Mouse (Mus musculus) stomach, embryonic 14.5 days (tissue): ENCODE data around the gene Lelp1. TPM values are rescaled to one million over a fixed set of nuclear protein-coding genes. Genes with fewer than 3 reads are reported as not detected.

Source experiments
- ATAC-seq: fragments of 200-750 bp; cut with Nextera tagmentation; 2 replicates; pipeline ENCODE4 v1.8.0; 2017; ENCODE audit warnings: low read depth, moderate TSS enrichment; ENCODE audit not compliant: insufficient number of reproducible peaks, insufficient read depth, low FRiP score
- H3K27ac ChIP-seq: fragments of 300-500 bp; sonication (generic); 2 replicates; pipeline ENCODE4 v1.5.1; 2014; ENCODE audit warnings: mild to moderate bottlenecking, low read length, moderate library complexity, mixed read lengths
- H3K27me3 ChIP-seq: fragments of 300-500 bp; sonication (generic); 2 replicates; pipeline ENCODE4 v1.6.1; 2014; ENCODE audit warnings: low read length, control low read depth, mixed read lengths; ENCODE audit not compliant: control insufficient read depth, insufficient read depth
- H3K36me3 ChIP-seq: fragments of 300-500 bp; sonication (generic); 2 replicates; pipeline ENCODE4 v1.6.1; 2014; ENCODE audit warnings: mild to moderate bottlenecking, control low read depth, low read length, moderate library complexity, mixed read lengths; ENCODE audit not compliant: control insufficient read depth, insufficient read depth
- H3K4me1 ChIP-seq: fragments of 300-500 bp; sonication (generic); 2 replicates; pipeline ENCODE4 v1.6.1; 2014; ENCODE audit warnings: low read length, control low read depth, mixed read lengths; ENCODE audit not compliant: control insufficient read depth, insufficient read depth
- H3K4me2 ChIP-seq: fragments of 300-500 bp; sonication (generic); replicated peaks from 2 replicates; pipeline ENCODE4 v1.6.1; 2014; ENCODE audit warnings: low read depth, low read length, control low read depth
- H3K4me3 ChIP-seq: fragments of 300-500 bp; sonication (generic); 2 replicates; pipeline ENCODE4 v1.5.1; 2014; ENCODE audit warnings: low read depth, low read length, control low read depth
- H3K9ac ChIP-seq: fragments of 300-500 bp; sonication (generic); replicated peaks from 2 replicates; pipeline ENCODE4 v1.6.1; 2014; ENCODE audit warnings: low read depth, mild to moderate bottlenecking, control low read depth, low read length, moderate library complexity, mixed read lengths
- H3K9me3 ChIP-seq: fragments of 300-500 bp; sonication (generic); 2 replicates; pipeline ENCODE4 v1.6.1; 2016; ENCODE audit warnings: low read depth, low read length, control low read depth; ENCODE audit not compliant: control insufficient read depth
- WGBS: fragments of 180-500 bp; shearing (Covaris S2); extraction: QIAGEN DNeasy Blood & Tissue Kit; methylation state at CpG from one replicate; pipeline ENCODE4 v1.1.7; 2014; 5-methylcytosine and 5-hydroxymethylcytosine counted together
- polyA plus RNA-seq: library from polyadenylated mRNA; unstranded; fragments of >200 nt; fragmentation: Nextera tagmentation; extraction: Ambion mirVana; gene quantifications from 2 replicates; pipeline ENCODE4 v1.2.1, GENCODE M21; 2014

Lelp1 gene
- polyA plus RNA-seq, 1 experiment from 2014 or later: not detected

GRCm38 (mm10) chr3:92117930-92118329 lies 24.6 kb downstream of the Lelp1 start:
- no peak overlapping the region for H3K9ac ChIP-seq

DNA sequence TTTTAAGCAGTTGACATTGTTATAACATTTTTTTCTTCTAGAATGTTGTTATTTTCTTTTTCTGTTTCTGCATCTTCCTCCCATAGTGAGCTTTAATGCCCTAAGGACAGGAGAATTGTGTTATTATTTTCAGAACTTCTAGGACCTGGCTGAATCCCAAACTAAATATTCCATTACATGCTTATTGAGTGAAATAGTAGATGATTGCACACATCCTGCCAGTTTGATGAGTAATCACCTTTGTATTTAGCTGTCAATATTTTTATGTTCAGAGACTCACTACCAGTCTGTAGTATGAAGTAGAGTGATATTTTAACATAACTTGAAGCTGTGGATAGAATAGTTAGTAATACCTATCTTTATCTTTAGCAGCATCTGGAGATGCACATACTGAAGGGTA lies 31.0 kb downstream of the Lelp1 start:
- Histone ChIP-seq H3K4me2 (no peak overlapping the region), H3K4me3 (no peak overlapping the region), H3K9ac (no peak overlapping the region), H3K4me1 (no peaks in the 10 kb centered on the region), H3K27ac (no peak overlapping the region), H3K27me3 (no peaks in the 10 kb centered on the region), H3K9me3 (no peaks in the 10 kb centered on the region), H3K36me3 (no peaks in the 10 kb centered on the region)
- ATAC-seq: no peak

More at GRCm38 (mm10) chr3:92117930-92118329, 24.6 kb downstream of the Lelp1 start:
- no peaks in the 10 kb centered on the region for H3K4me1 ChIP-seq
- 0 out of 2 replicates have a peak, but pooled peaks have one; percentile 33 for ATAC-seq
- H3K27me3 ChIP-seq: no peaks in the 10 kb centered on the region
- no peak overlapping the region for H3K4me2 ChIP-seq
- WGBS: 34% methylated on average over 3 of the region's 3 CpGs
- no peak overlapping the region for H3K4me3 ChIP-seq
- H3K36me3 ChIP-seq: no peaks in the 10 kb centered on the region
- H3K27ac ChIP-seq: no peak overlapping the region
- no peaks in the 10 kb centered on the region for H3K9me3 ChIP-seq

GRCm38 (mm10) chr3:92110790-92111189 lies 31.8 kb downstream of the Lelp1 start:
- Histone ChIP-seq H3K27me3 (no peaks in the 10 kb centered on the region), H3K9me3 (no peaks in the 10 kb centered on the region), H3K4me3 (no peak overlapping the region), H3K36me3 (no peaks in the 10 kb centered on the region), H3K9ac (no peak overlapping the region), H3K27ac (no peak overlapping the region), H3K4me2 (no peak overlapping the region), H3K4me1 (no peaks in the 10 kb centered on the region)
- no peak for ATAC-seq

DNA sequence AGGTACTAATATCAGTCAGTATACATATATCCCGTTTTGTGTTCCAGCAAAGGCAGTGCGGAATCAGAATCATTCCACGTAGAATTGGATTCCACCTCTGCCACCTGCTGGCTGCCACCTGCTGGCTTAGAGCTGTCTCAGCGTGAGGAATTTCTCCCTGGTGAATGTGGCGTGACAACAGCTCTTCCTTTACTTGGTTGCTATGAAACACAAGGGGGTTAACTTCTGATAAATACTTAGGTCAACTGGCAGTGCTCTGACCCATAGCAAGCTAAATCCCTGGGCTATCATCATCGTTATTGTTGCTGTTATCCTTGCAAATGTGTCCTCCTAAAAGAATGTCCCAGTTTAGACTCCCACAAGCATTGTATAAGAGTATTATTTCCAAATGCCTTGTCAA lies 36.0 kb downstream of the Lelp1 start:
- ATAC-seq: no peak
- Histone ChIP-seq H3K9me3 (no peaks in the 10 kb centered on the region), H3K27ac (no peak overlapping the region), H3K9ac (no peak overlapping the region), H3K4me3 (no peak overlapping the region), H3K4me2 (no peak overlapping the region), H3K4me1 (no peaks in the 10 kb centered on the region), H3K36me3 (no peaks in the 10 kb centered on the region), H3K27me3 (no peaks in the 10 kb centered on the region)
- 8% methylated on average over 6 of the region's 6 CpGs for WGBS

Other genes with a start within 250 kb of the Lelp1 start
- gene Pglyrp3, start 128.2 kb downstream of the Lelp1 start, polyA plus RNA-seq: not detected in 2 replicates
- gene Lor, start 59.6 kb downstream of the Lelp1 start, polyA plus RNA-seq: 1.1 and 1.6 TPM in 2 replicates
- not detected in 2 replicates for gene Prr9, start 18.8 kb downstream of the Lelp1 start, polyA plus RNA-seq
- 5.3 and 7.6 TPM in 2 replicates for gene Sprr2a1, start 73.1 kb upstream of the Lelp1 start, polyA plus RNA-seq
- 258 and 291 TPM in 2 replicates for gene Sprr2a2, start 73.2 kb upstream of the Lelp1 start, polyA plus RNA-seq
- gene Sprr2a3, start 142.7 kb upstream of the Lelp1 start, polyA plus RNA-seq: 19.7 and 23.0 TPM in 2 replicates
- not detected in 2 replicates for gene Sprr2b, start 173.9 kb upstream of the Lelp1 start, polyA plus RNA-seq
- gene Sprr2d, start 196.4 kb upstream of the Lelp1 start, polyA plus RNA-seq: not detected in 2 replicates
- not detected in 2 replicates for gene Sprr2e, start 209.4 kb upstream of the Lelp1 start, polyA plus RNA-seq
- gene Sprr2f, start 222.4 kb upstream of the Lelp1 start, polyA plus RNA-seq: not detected in 2 replicates
- not detected in 2 replicates for gene Sprr2h, start 242.9 kb upstream of the Lelp1 start, polyA plus RNA-seq